Mouse (Mus musculus): ENCODE measurements around the gene Ubxn6.
"Not testable (repeated sequence)": the region's sequence is repeated elsewhere in the genome, so short reads cannot be mapped to it uniquely, and the experiment has no call there.

Ubxn6 gene

GRCm38 (mm10) chr17:56074827-56075208 lies at the start of gene Ubxn6:
Ubxn6 (minus strand) TSS chr17:56075028.
- peak; percentile 97 for DNase-seq (ENCODE audit: low spot score)

GRCm38 (mm10) chr17:56123681-56124340 lies 49.0 kb upstream of the Ubxn6 start:
- no peak for DNase-seq (ENCODE audit: low spot score)

- no peak for DNase-seq (ENCODE audit: low spot score)
Observed at GRCm38 (mm10) chr17:56123161-56123560, 48.3 kb upstream of the Ubxn6 start.

- no peak for DNase-seq (ENCODE audit: low spot score)
Observed at GRCm38 (mm10) chr17:56121826-56122225, 47.0 kb upstream of the Ubxn6 start, which contains the start of gene Lrg1. Lrg1 (minus strand) TSS chr17:56122001.

GRCm38 (mm10) chr17:56119981-56120880 lies 45.4 kb upstream of the Ubxn6 start:
- no peak for DNase-seq (ENCODE audit: low spot score)

GRCm38 (mm10) chr17:56119431-56119830 lies 44.6 kb upstream of the Ubxn6 start:
- DNase-seq (ENCODE audit: low spot score): no peak

GRCm38 (mm10) chr17:56117251-56117710 lies 42.5 kb upstream of the Ubxn6 start, which contains the start of gene Plin5:
Plin5 (minus strand) TSS chr17:56117596.
- DNase-seq (ENCODE audit: low spot score): no peak

- DNase-seq (ENCODE audit: low spot score): no peak
Observed at GRCm38 (mm10) chr17:56116193-56116592, 41.4 kb upstream of the Ubxn6 start.

- DNase-seq (ENCODE audit: low spot score): no peak
Observed at GRCm38 (mm10) chr17:56112743-56113142, 37.9 kb upstream of the Ubxn6 start.

- peak; percentile 49 for DNase-seq (ENCODE audit: low spot score)
Observed at GRCm38 (mm10) chr17:56111864-56112263, 37.0 kb upstream of the Ubxn6 start.

- DNase-seq (ENCODE audit: low spot score): no peak
Observed at GRCm38 (mm10) chr17:56111021-56111420, 36.2 kb upstream of the Ubxn6 start.

GRCm38 (mm10) chr17:56110571-56110970 lies 35.7 kb upstream of the Ubxn6 start:
- no peak for DNase-seq (ENCODE audit: low spot score)

GRCm38 (mm10) chr17:56109219-56110051 lies 34.6 kb upstream of the Ubxn6 start, which contains the start of gene Plin4:
Plin4 (minus strand) TSS chr17:56109803.
- no peak for DNase-seq (ENCODE audit: low spot score)

- DNase-seq (ENCODE audit: low spot score): peak; percentile 79
Observed at GRCm38 (mm10) chr17:56108334-56109044, 33.7 kb upstream of the Ubxn6 start.

- no peak for DNase-seq (ENCODE audit: low spot score)
Observed at GRCm38 (mm10) chr17:56107736-56108135, 32.9 kb upstream of the Ubxn6 start.

- no peak for DNase-seq (ENCODE audit: low spot score)
Observed at GRCm38 (mm10) chr17:56106981-56107380, 32.2 kb upstream of the Ubxn6 start.

GRCm38 (mm10) chr17:56106436-56106835 lies 31.6 kb upstream of the Ubxn6 start:
- not testable (repeated sequence) for DNase-seq (ENCODE audit: low spot score)

GRCm38 (mm10) chr17:56104821-56105220 lies 30.0 kb upstream of the Ubxn6 start:
- not testable (repeated sequence) for DNase-seq (ENCODE audit: low spot score)

GRCm38 (mm10) chr17:56103465-56104285 lies 28.8 kb upstream of the Ubxn6 start:
- DNase-seq (ENCODE audit: low spot score): no peak

GRCm38 (mm10) chr17:56102927-56103326 lies 28.1 kb upstream of the Ubxn6 start:
- DNase-seq (ENCODE audit: low spot score): no peak

Measured in left cerebral cortex, adult 11 months (tissue).